Mouse (Mus musculus): Measurements from ENCODE around the gene P4htm. TPM values are rescaled to one million over a fixed set of nuclear protein-coding genes. Genes with fewer than 3 reads are reported as not detected.

The P4htm gene
- total RNA-seq, 1 experiment, result 13.7 TPM

GRCm38 (mm10) chr9:108569381-108570206 lies 27.9 kb downstream of the P4htm start, which contains the start of gene Dalrd3:
TSS of gene Dalrd3 (plus strand) at chr9:108569886.
- Histone ChIP-seq H3K9ac (ENCODE audit: insufficient read depth, low read depth, low read length, poor library complexity, severe bottlenecking) (peak within 1 kb of the TSS; percentile 78), H3K4me1 (ENCODE audit: control insufficient read depth in 2 of 2, insufficient read depth in 2 of 2, low read length in 2 of 2, poor library complexity in 1 of 2) (peaks cover 6 to 25% of the 10 kb centered on the region in 2 experiments; a peak in 3 of 4 replicates), H3K27ac (ENCODE audit: insufficient read depth, low read depth, low read length, poor library complexity, severe bottlenecking) (peak within 1 kb of the TSS; percentile 14; the same call in 1 of the 2 replicates), H3K9me3 (ENCODE audit: control insufficient read depth, insufficient read depth, low read depth, low read length) (no peaks in the 10 kb centered on the region), H3K4me3 (ENCODE audit: insufficient read depth in 1 of 2, low read depth in 1 of 2, low read length in 2 of 2, poor library complexity in 1 of 2, severe bottlenecking in 1 of 2) (peak within 1 kb of the TSS; percentile 81 to 82), H3K36me3 (ENCODE audit: control insufficient read depth, insufficient read depth, low read length, poor library complexity, severe bottlenecking) (peaks cover 40% of the 10 kb centered on the region)
- in situ Hi-C loops (cut with MboI; ENCODE audit: low sequenced_read_pairs in 2 of 2, unreplicated experiment in 2 of 2), result no loop called here
- DNase-seq (ENCODE audit: low read depth, low spot score), result peak; percentile 83
- no peak for TF ChIP-seq ZC3H11A (IDR thresholded peaks at IDR 0.05; ENCODE audit: borderline replicate concordance, low read depth, low read length)
- no peak for TF ChIP-seq MAFK (IDR thresholded peaks at IDR 0.05; ENCODE audit: insufficient read depth, low read depth, low read length)
- TF ChIP-seq CHD2 (IDR thresholded peaks at IDR 0.05; ENCODE audit: low read depth, low read length), result no peak
- no peak for TF ChIP-seq HCFC1 (IDR thresholded peaks at IDR 0.05; ENCODE audit: borderline replicate concordance, insufficient read depth, low read length)
- TF ChIP-seq ZNF384 (IDR thresholded peaks at IDR 0.05; ENCODE audit: low read depth, low read length), result no peak

- Histone ChIP-seq H3K36me3 (ENCODE audit: control insufficient read depth, insufficient read depth, low read length, poor library complexity, severe bottlenecking) (peaks cover 51% of the 10 kb centered on the region), H3K9me3 (ENCODE audit: control insufficient read depth, insufficient read depth, low read depth, low read length) (no peaks in the 10 kb centered on the region), H3K27ac (ENCODE audit: insufficient read depth, low read depth, low read length, poor library complexity, severe bottlenecking) (peak overlapping the region; percentile 65), H3K4me1 (ENCODE audit: control insufficient read depth in 2 of 2, insufficient read depth in 2 of 2, low read length in 2 of 2, poor library complexity in 1 of 2) (peaks cover 6 to 16% of the 10 kb centered on the region in 2 experiments; a peak in 3 of 4 replicates), H3K4me3 (ENCODE audit: insufficient read depth in 1 of 2, low read depth in 1 of 2, low read length in 2 of 2, poor library complexity in 1 of 2, severe bottlenecking in 1 of 2) (peak overlapping the region; percentile 73 to 82), H3K9ac (ENCODE audit: insufficient read depth, low read depth, low read length, poor library complexity, severe bottlenecking) (peak overlapping the region; percentile 78)
- no peak for DNase-seq (ENCODE audit: low read depth, low spot score)
- in situ Hi-C loops (cut with MboI; ENCODE audit: low sequenced_read_pairs in 2 of 2, unreplicated experiment in 2 of 2), result no loop called here
- TF ChIP-seq ZC3H11A (IDR thresholded peaks at IDR 0.05; ENCODE audit: borderline replicate concordance, low read depth, low read length), result no peak
- TF ChIP-seq CHD2 (IDR thresholded peaks at IDR 0.05; ENCODE audit: low read depth, low read length), result no peak
- no peak for TF ChIP-seq MAFK (IDR thresholded peaks at IDR 0.05; ENCODE audit: insufficient read depth, low read depth, low read length)
- TF ChIP-seq HCFC1 (IDR thresholded peaks at IDR 0.05; ENCODE audit: borderline replicate concordance, insufficient read depth, low read length), result no peak
- no peak for TF ChIP-seq ZNF384 (IDR thresholded peaks at IDR 0.05; ENCODE audit: low read depth, low read length)
Observed at GRCm38 (mm10) chr9:108568511-108568921, 29.0 kb downstream of the P4htm start.

- Histone ChIP-seq H3K9me3 (ENCODE audit: control insufficient read depth, insufficient read depth, low read depth, low read length) (no peaks in the 10 kb centered on the region), H3K9ac (ENCODE audit: insufficient read depth, low read depth, low read length, poor library complexity, severe bottlenecking) (peak overlapping the region; percentile 78), H3K4me3 (ENCODE audit: insufficient read depth in 1 of 2, low read depth in 1 of 2, low read length in 2 of 2, poor library complexity in 1 of 2, severe bottlenecking in 1 of 2) (peak overlapping the region; percentile 73 to 82), H3K27ac (ENCODE audit: insufficient read depth, low read depth, low read length, poor library complexity, severe bottlenecking) (peak overlapping the region; percentile 82), H3K4me1 (ENCODE audit: control insufficient read depth in 2 of 2, insufficient read depth in 2 of 2, low read length in 2 of 2, poor library complexity in 1 of 2) (peaks cover 6 to 11% of the 10 kb centered on the region in 2 experiments; a peak in 2 of 4 replicates), H3K36me3 (ENCODE audit: control insufficient read depth, insufficient read depth, low read length, poor library complexity, severe bottlenecking) (peaks cover 49% of the 10 kb centered on the region)
- TF ChIP-seq CHD2 (IDR thresholded peaks at IDR 0.05; ENCODE audit: low read depth, low read length), result no peak
- no peak for TF ChIP-seq ZC3H11A (IDR thresholded peaks at IDR 0.05; ENCODE audit: borderline replicate concordance, low read depth, low read length)
- no peak for TF ChIP-seq HCFC1 (IDR thresholded peaks at IDR 0.05; ENCODE audit: borderline replicate concordance, insufficient read depth, low read length)
- TF ChIP-seq MAFK (IDR thresholded peaks at IDR 0.05; ENCODE audit: insufficient read depth, low read depth, low read length), result no peak
- no peak for TF ChIP-seq ZNF384 (IDR thresholded peaks at IDR 0.05; ENCODE audit: low read depth, low read length)
- in situ Hi-C loops (cut with MboI; ENCODE audit: low sequenced_read_pairs in 2 of 2, unreplicated experiment in 2 of 2), result no loop called here
- no peak for DNase-seq (ENCODE audit: low read depth, low spot score)
Observed at GRCm38 (mm10) chr9:108567931-108568419, 29.5 kb downstream of the P4htm start.

- no peak for TF ChIP-seq ZNF384 (IDR thresholded peaks at IDR 0.05; ENCODE audit: low read depth, low read length)
- TF ChIP-seq HCFC1 (IDR thresholded peaks at IDR 0.05; ENCODE audit: borderline replicate concordance, insufficient read depth, low read length), result peak; percentile 76; the same call in 1 of the 2 replicates
- 0 out of 2 replicates have a peak, but pooled peaks have one; percentile 1 for TF ChIP-seq MAFK (IDR thresholded peaks at IDR 0.05; ENCODE audit: insufficient read depth, low read depth, low read length)
- TF ChIP-seq ZC3H11A (IDR thresholded peaks at IDR 0.05; ENCODE audit: borderline replicate concordance, low read depth, low read length), result no peak
- no peak; the same call in 1 of the 2 replicates for TF ChIP-seq CHD2 (IDR thresholded peaks at IDR 0.05; ENCODE audit: low read depth, low read length)
- in situ Hi-C loops (cut with MboI; ENCODE audit: low sequenced_read_pairs in 2 of 2, unreplicated experiment in 2 of 2), result no loop called here
- H3K36me3 ChIP-seq (ENCODE audit: control insufficient read depth, insufficient read depth, low read length, poor library complexity, severe bottlenecking), result peaks cover 46% of the 10 kb centered on the region
- H3K4me1 ChIP-seq (ENCODE audit: control insufficient read depth in 2 of 2, insufficient read depth in 2 of 2, low read length in 2 of 2, poor library complexity in 1 of 2), result peaks cover 6 to 11% of the 10 kb centered on the region in 2 experiments; a peak in 2 of 4 replicates
- H3K9ac ChIP-seq (ENCODE audit: insufficient read depth, low read depth, low read length, poor library complexity, severe bottlenecking), result peak within 1 kb of the TSS; percentile 83
- peak; percentile 95 for DNase-seq (ENCODE audit: low read depth, low spot score)
- H3K27ac ChIP-seq (ENCODE audit: insufficient read depth, low read depth, low read length, poor library complexity, severe bottlenecking), result peak within 1 kb of the TSS; percentile 82
- peak within 1 kb of the TSS; percentile 73 to 82 for H3K4me3 ChIP-seq (ENCODE audit: insufficient read depth in 1 of 2, low read depth in 1 of 2, low read length in 2 of 2, poor library complexity in 1 of 2, severe bottlenecking in 1 of 2)
- no peaks in the 10 kb centered on the region for H3K9me3 ChIP-seq (ENCODE audit: control insufficient read depth, insufficient read depth, low read depth, low read length)
Observed at GRCm38 (mm10) chr9:108566815-108567776, 30.4 kb downstream of the P4htm start, which contains the start of gene Ndufaf3. TSS of gene Ndufaf3 (minus strand) at chr9:108567434.
